In genomic region chr11:74965516-74965915, GRCm38 (mm10) we compare ENCODE assay signal across 16 mouse cellular contexts.
"Had no signal": no experiment of that assay in that cellular context is flagged by ENCODE, and none has a peak within 500 bp of the region (broad histone marks: within the 10 kb centered on the region; RNA-seq: fewer than 3 reads in every experiment).

No protein-coding gene starts in this region.

- H3K36me3 ChIP-seq: lung, embryonic 15.5 days; midbrain, embryonic 15.5 days; stomach, embryonic 15.5 days had no signal

- ATAC-seq: lung, postnatal 0 days; midbrain, embryonic 13.5 days; midbrain, embryonic 15.5 days had no signal

- H3K27me3 ChIP-seq: lung, embryonic 15.5 days; megakaryocyte, embryonic 14.5 days; midbrain, embryonic 13.5 days; midbrain, embryonic 15.5 days; neural tube, embryonic 12.5 days; stomach, embryonic 15.5 days had no signal

- H3K27ac ChIP-seq: lung, embryonic 15.5 days; macrophage; midbrain, embryonic 13.5 days; midbrain, embryonic 15.5 days; neural tube, embryonic 12.5 days; stomach, embryonic 15.5 days; stomach, postnatal 0 days had no signal

- H3K4me1 ChIP-seq: midbrain, embryonic 13.5 days; neural tube, embryonic 12.5 days had no signal

- H3K9me3 ChIP-seq: lung, embryonic 15.5 days; megakaryocyte, embryonic 14.5 days; midbrain, embryonic 13.5 days; midbrain, embryonic 15.5 days; neural tube, embryonic 12.5 days; stomach, embryonic 15.5 days had no signal

- H3K4me3 ChIP-seq: lung, embryonic 15.5 days; megakaryocyte, embryonic 14.5 days; midbrain, embryonic 13.5 days; midbrain, embryonic 15.5 days; neural tube, embryonic 12.5 days; stomach, embryonic 15.5 days had no signal

- DNase-seq: lung, adult 2 months; lung, postnatal 14 days; lung, postnatal 36 days; right cerebral cortex, postnatal 14 days; thymus, adult 2 months; thymus, postnatal 25 days; thymus, postnatal 4 days had no signal
